Mouse (Mus musculus): ENCODE data around the gene Tada3.

GRCm38 (mm10) chr6:113406683-113407082, 29.0 kb upstream of the Tada3 start:
- TF ChIP-seq POLR2A (IDR thresholded peaks at IDR 0.05; ENCODE audit: low read depth, low read length) (no peak), CTCF (IDR thresholded peaks at IDR 0.05; ENCODE audit: extremely low read depth, insufficient read length, insufficient replicate concordance, low read depth, low read length) (0 out of 2 replicates have a peak, but pooled peaks have one; percentile 17)
